Mouse (Mus musculus) erythroid progenitor cell, adult 5-6 weeks (primary cell): Measurements from ENCODE around the gene Gm11487. TPM values are rescaled to one million over a fixed set of nuclear protein-coding genes. Genes with fewer than 3 reads are reported as not detected.
"Not testable (repeated sequence)": the region's sequence is repeated elsewhere in the genome, so short reads cannot be mapped to it uniquely, and the experiment has no call there.

Experiments used
- ATAC-seq: replicated peaks from 2 replicates; pipeline ENCODE4 v1.8.0; 2016; ENCODE audit warnings: moderate number of reproducible peaks, mild to moderate bottlenecking, moderate TSS enrichment, inconsistent platforms; ENCODE audit not compliant: poor library complexity, low FRiP score, severe bottlenecking
- total RNA-seq, 2 experiments: library from RNA; stranded (forward) in 1 of 2; stranded (reverse) in 1 of 2; fragments of 150-400 nt in 1 of 2; fragments of 186-747, 209-891 nt in 1 of 2; gene quantifications; 2 replicates each; pipeline versions ENCODE4 v1.2.3 to v1.2.4; 2015 to 2017; ENCODE audit warnings: low replicate concordance in 2 of 2

The Gm11487 gene
- not detected in 2 replicates for total RNA-seq (2015; ENCODE audit: low replicate concordance)
- not detected in 2 replicates for total RNA-seq (2017; ENCODE audit: low replicate concordance)

DNA sequence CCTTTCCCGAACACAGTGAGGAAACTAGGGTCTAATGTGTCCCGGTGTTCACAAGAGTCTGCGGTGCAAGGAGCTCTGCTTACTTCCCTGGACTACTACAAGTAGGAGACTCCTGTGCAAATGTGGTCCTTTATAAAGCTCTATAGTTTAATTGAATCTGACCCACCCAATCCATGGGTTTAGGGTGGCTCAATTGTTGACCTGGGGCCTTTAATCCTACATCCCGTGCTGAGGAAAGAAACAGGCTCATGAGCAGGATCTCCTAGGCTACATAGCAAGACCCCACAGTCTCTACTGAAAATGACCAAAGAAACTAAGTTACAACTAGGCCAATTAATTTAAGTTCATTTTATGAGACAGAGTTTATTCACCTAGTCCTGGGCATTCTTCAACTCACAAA is at the start of gene Gm11487:
Gene Gm11487, minus strand, starts transcription at position 101 of the 400 bp plus-strand sequence.
- not testable (repeated sequence) for ATAC-seq

DNA sequence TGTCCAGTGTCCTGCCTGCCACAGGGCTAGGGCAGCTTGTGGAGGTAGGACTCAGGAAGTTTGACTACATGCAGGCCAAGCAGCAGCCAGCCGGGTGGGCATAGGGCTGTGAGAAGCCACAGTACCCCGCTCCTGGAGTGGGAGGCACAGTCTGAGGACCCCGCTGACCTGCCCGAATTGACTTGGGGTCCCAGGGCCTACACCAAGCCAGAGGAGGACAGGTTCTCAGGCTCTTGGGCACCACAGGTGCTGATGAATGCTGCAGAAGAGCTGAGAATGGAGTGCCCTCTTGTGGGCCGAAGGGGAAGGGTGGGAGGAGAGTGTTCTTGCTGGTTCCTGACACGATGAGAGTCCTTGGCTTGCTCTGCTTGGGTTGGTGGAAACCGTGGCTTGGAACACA is 39.8 kb upstream of the Gm11487 start:
- ATAC-seq: no peak

DNA sequence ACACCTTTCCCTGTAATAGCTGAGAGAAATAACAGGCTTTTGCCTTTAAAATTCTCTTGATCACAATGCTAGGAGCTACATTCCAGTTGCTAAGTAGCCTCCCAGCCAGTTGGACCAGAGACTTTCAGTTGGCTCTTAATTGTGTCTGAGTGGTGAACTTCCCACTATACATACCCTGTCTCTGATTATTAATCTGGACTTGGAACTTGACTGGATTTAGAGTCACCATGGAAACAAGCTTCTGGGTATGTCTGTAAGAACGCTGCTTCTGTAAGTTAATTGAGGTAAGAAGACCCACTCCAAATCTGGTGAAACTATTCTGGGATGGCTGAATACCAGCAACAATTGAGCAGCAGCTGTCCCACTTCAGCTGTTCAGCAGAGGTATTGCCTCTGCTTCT is 37.7 kb upstream of the Gm11487 start:
- no peak for ATAC-seq

DNA sequence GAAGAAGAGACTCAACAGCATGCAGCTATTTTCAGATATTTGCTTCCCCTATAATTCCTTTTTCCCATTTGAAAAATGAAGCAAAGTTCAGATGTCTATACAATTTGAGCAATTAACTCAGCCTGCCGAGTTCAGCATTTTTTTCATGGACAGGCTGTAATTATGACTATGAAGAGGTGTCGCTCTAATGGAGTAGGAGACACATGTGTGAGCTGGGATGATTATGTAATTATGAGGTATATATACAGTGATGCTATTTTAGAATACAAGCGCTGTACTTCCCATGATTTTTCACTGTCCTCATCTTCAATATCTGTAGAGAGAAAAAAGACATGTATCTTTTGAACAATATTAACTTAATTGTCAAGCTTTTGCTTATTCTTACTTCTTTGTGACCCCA is 21.0 kb upstream of the Gm11487 start:
- no peak for ATAC-seq

DNA sequence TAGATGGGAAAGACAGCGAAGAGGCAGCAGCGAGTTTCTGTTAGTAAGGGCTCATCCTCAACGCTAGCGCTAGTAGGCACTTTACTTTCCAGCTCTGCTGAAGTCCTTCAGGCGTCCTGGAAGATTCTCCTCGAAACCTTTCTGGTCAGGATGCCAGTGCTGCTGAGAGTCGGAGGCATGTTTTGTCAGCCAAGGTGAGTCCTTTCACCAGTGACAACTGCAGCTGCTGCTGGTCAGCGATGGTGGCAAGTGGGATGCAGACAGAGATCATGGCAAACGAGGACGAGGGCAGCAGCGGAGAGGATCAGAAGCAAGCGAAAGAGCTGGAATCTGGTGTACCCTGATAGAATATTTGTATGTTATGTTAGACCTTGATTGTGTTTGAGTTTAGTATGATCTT is 18.2 kb upstream of the Gm11487 start:
- ATAC-seq: no peak

DNA sequence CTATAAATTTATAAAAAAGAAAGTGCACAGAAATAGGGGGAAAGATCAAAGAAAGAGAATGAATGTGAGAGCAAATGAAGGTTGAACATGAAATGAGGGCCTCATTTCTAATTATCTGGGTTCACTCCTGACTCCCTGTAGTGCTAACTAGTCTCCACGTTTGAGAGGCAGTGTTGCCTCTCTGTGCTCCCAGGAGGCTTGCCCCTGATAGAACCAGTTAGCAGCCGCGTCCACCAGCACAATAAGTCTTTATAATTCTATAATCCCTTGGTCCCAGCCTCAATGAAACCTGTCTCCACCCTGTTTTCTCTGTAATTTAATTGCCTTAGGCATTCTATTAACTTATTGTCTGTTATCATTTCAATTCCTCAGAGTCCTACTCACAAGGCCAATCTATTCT is 38.3 kb downstream of the Gm11487 start:
- no peak for ATAC-seq

Other genes with a start within 250 kb of the Gm11487 start
- gene Gm11238, start 202.8 kb upstream of the Gm11487 start, total RNA-seq (2015; ENCODE audit: low replicate concordance): not detected in 2 replicates
- gene Gm11238, start 202.8 kb upstream of the Gm11487 start, total RNA-seq (2017; ENCODE audit: low replicate concordance): not detected in 2 replicates
- not detected in 2 replicates for gene Gm11237, start 217.9 kb upstream of the Gm11487 start, total RNA-seq (2015; ENCODE audit: low replicate concordance)
- gene Gm11237, start 217.9 kb upstream of the Gm11487 start, total RNA-seq (2017; ENCODE audit: low replicate concordance): not detected in 2 replicates
- not detected in 2 replicates for gene Gm11236, start 233.0 kb upstream of the Gm11487 start, total RNA-seq (2015; ENCODE audit: low replicate concordance)
- not detected in 2 replicates for gene Gm11236, start 233.0 kb upstream of the Gm11487 start, total RNA-seq (2017; ENCODE audit: low replicate concordance)